Mouse (Mus musculus) midbrain, embryonic 11.5 days (tissue): ENCODE data around the gene Pafah1b2. TPM values are rescaled to one million over a fixed set of nuclear protein-coding genes. Genes with fewer than 3 reads are reported as not detected.

Experiments used
- ATAC-seq: fragments of 200-750 bp; cut with Nextera tagmentation; 2 replicates; pipeline ENCODE4 v1.8.0; 2017; ENCODE audit warnings: moderate TSS enrichment, moderate library complexity; ENCODE audit not compliant: low FRiP score
- DNase-seq: peaks from one replicate; pipeline ENCODE4 v3.0.0; 2015; ENCODE audit warnings: low spot score; ENCODE audit errors: missing footprints
- H3K27ac ChIP-seq: fragments of 300-500 bp; sonication (generic); 2 replicates; pipeline ENCODE4 v1.5.1; 2014; ENCODE audit warnings: low read depth, low read length
- H3K27me3 ChIP-seq: fragments of 300-500 bp; sonication (generic); 2 replicates; pipeline ENCODE4 v1.6.1; 2014; ENCODE audit warnings: mild to moderate bottlenecking, low read length, moderate library complexity, mixed read lengths; ENCODE audit not compliant: control insufficient read depth, insufficient read depth
- H3K36me3 ChIP-seq: fragments of 300-500 bp; sonication (generic); 2 replicates; pipeline ENCODE4 v1.6.1; 2014; ENCODE audit warnings: mild to moderate bottlenecking, low read length, moderate library complexity, mixed read lengths; ENCODE audit not compliant: control insufficient read depth, insufficient read depth
- H3K4me1 ChIP-seq: fragments of 300-500 bp; sonication (generic); 2 replicates; pipeline ENCODE4 v1.6.1; 2014; ENCODE audit warnings: low read length; ENCODE audit not compliant: control insufficient read depth, insufficient read depth
- H3K4me2 ChIP-seq: fragments of 300-500 bp; sonication (generic); 2 replicates; pipeline ENCODE4 v1.6.1; 2014; ENCODE audit warnings: mild to moderate bottlenecking, moderate library complexity
- H3K4me3 ChIP-seq: fragments of 300-500 bp; sonication (generic); 2 replicates; pipeline ENCODE4 v1.5.1; 2014; ENCODE audit warnings: low read depth, low read length
- H3K9ac ChIP-seq: fragments of 300-500 bp; sonication (generic); 2 replicates; pipeline ENCODE4 v1.6.1; 2014; ENCODE audit warnings: low read length
- H3K9me3 ChIP-seq: fragments of 300-500 bp; sonication (generic); 2 replicates; pipeline ENCODE4 v1.6.1; 2016; ENCODE audit warnings: low read length; ENCODE audit not compliant: control insufficient read depth
- WGBS: fragments of 180-500 bp; shearing (Covaris S2); extraction: QIAGEN DNeasy Blood & Tissue Kit; methylation state at CpG from one replicate; pipeline ENCODE4 v1.1.7; 2014; 5-methylcytosine and 5-hydroxymethylcytosine counted together
- polyA plus RNA-seq: library from polyadenylated mRNA; unstranded; fragments of >200 nt; fragmentation: Nextera tagmentation; extraction: Ambion mirVana; gene quantifications from 2 replicates; pipeline ENCODE4 v1.2.1, GENCODE M21; 2014

Pafah1b2 gene
- polyA plus RNA-seq, 1 experiment from 2014 or later, result 274 TPM

- WGBS, result 34% methylated on average over 9 of the region's 9 CpGs
Measured at GRCm38 (mm10) chr9:46015831-46016230, 3.3 kb upstream of the Pafah1b2 start.

GRCm38 (mm10) chr9:46015081-46015551 is 2.6 kb upstream of the Pafah1b2 start:
- DNase-seq (peak; percentile 88), ATAC-seq (no peak)
- Histone ChIP-seq H3K4me1 (peaks cover 24% of the 10 kb centered on the region), H3K9me3 (no peaks in the 10 kb centered on the region), H3K4me2 (peak overlapping the region; percentile 4; the same call in 1 of the 2 replicates), H3K27ac (no peak overlapping the region), H3K27me3 (no peaks in the 10 kb centered on the region), H3K4me3 (no peak overlapping the region), H3K9ac (peak overlapping the region; percentile 0; the same call in 1 of the 2 replicates), H3K36me3 (no peaks in the 10 kb centered on the region; the same call in 1 of the 2 replicates)
- 52% methylated on average over 8 of the region's 8 CpGs for WGBS

More at GRCm38 (mm10) chr9:46015831-46016230, 3.3 kb upstream of the Pafah1b2 start:
- no peak overlapping the region for H3K9ac ChIP-seq
- no peaks in the 10 kb centered on the region; the same call in 1 of the 2 replicates for H3K36me3 ChIP-seq
- no peak overlapping the region for H3K4me3 ChIP-seq
- H3K4me2 ChIP-seq, result no peak overlapping the region; the same call in 1 of the 2 replicates
- no peaks in the 10 kb centered on the region for H3K9me3 ChIP-seq
- H3K4me1 ChIP-seq, result peaks cover 24% of the 10 kb centered on the region
- no peak overlapping the region for H3K27ac ChIP-seq
- peak; percentile 73 for DNase-seq
- ATAC-seq, result no peak
- no peaks in the 10 kb centered on the region for H3K27me3 ChIP-seq

GRCm38 (mm10) chr9:46014251-46014681 is 1.8 kb upstream of the Pafah1b2 start:
- Histone ChIP-seq H3K4me3 (peak overlapping the region; percentile 59), H3K36me3 (no peaks in the 10 kb centered on the region; the same call in 1 of the 2 replicates), H3K27ac (no peak overlapping the region), H3K9me3 (no peaks in the 10 kb centered on the region), H3K4me2 (peak overlapping the region; percentile 69), H3K4me1 (peaks cover 24% of the 10 kb centered on the region), H3K9ac (no peak overlapping the region; the same call in 1 of the 2 replicates), H3K27me3 (no peaks in the 10 kb centered on the region)
- DNase-seq, result peak; percentile 90
- ATAC-seq, result no peak
- 2% methylated on average over 10 of the region's 10 CpGs for WGBS

- WGBS, result 2% methylated on average over 5 of the region's 5 CpGs
Measured at GRCm38 (mm10) chr9:46013616-46014015, 1.1 kb upstream of the Pafah1b2 start.

GRCm38 (mm10) chr9:46013009-46013586 is 608 bp upstream of the Pafah1b2 start:
- ATAC-seq (peak; percentile 84), DNase-seq (peak; percentile 97)

More at GRCm38 (mm10) chr9:46013616-46014015, 1.1 kb upstream of the Pafah1b2 start:
- Histone ChIP-seq H3K9ac (peak overlapping the region; percentile 87), H3K36me3 (no peaks in the 10 kb centered on the region; the same call in 1 of the 2 replicates), H3K4me2 (peak overlapping the region; percentile 69), H3K27ac (no peak overlapping the region), H3K9me3 (no peaks in the 10 kb centered on the region), H3K4me1 (peaks cover 24% of the 10 kb centered on the region), H3K4me3 (peak overlapping the region; percentile 59), H3K27me3 (no peaks in the 10 kb centered on the region)
- no peak for DNase-seq
- ATAC-seq, result no peak

GRCm38 (mm10) chr9:46011094-46011970 is 1.2 kb downstream of the Pafah1b2 start:
- H3K9ac ChIP-seq, result no peak overlapping the region
- no peak overlapping the region for H3K4me2 ChIP-seq
- H3K27ac ChIP-seq, result no peak overlapping the region
- no peaks in the 10 kb centered on the region for H3K27me3 ChIP-seq
- DNase-seq (no peak), ATAC-seq (no peak)
- no peak overlapping the region for H3K4me3 ChIP-seq
- no peaks in the 10 kb centered on the region for H3K9me3 ChIP-seq
- no peaks in the 10 kb centered on the region for H3K36me3 ChIP-seq
- peaks cover 20% of the 10 kb centered on the region for H3K4me1 ChIP-seq
- 69% methylated on average over 3 of the region's 3 CpGs for WGBS

More at GRCm38 (mm10) chr9:46013009-46013586, 608 bp upstream of the Pafah1b2 start:
- under 1% methylated on average over 38 of the region's 46 CpGs for WGBS
- Histone ChIP-seq H3K9me3 (no peaks in the 10 kb centered on the region), H3K36me3 (no peaks in the 10 kb centered on the region; the same call in 1 of the 2 replicates), H3K9ac (peak overlapping the region; percentile 87), H3K27ac (peak overlapping the region; percentile 46), H3K4me1 (peaks cover 24% of the 10 kb centered on the region), H3K4me2 (peak overlapping the region; percentile 69), H3K27me3 (no peaks in the 10 kb centered on the region), H3K4me3 (peak overlapping the region; percentile 59)

- H3K4me2 ChIP-seq, result no peak overlapping the region
- ATAC-seq, result no peak
Measured at GRCm38 (mm10) chr9:46009669-46009983, 2.9 kb downstream of the Pafah1b2 start.

GRCm38 (mm10) chr9:46008931-46009668 is 3.4 kb downstream of the Pafah1b2 start:
- ATAC-seq, result no peak
- peak; percentile 69 for DNase-seq

More at GRCm38 (mm10) chr9:46009669-46009983, 2.9 kb downstream of the Pafah1b2 start:
- 79% methylated on average over 1 of the region's 1 CpGs for WGBS
- H3K27ac ChIP-seq, result no peak overlapping the region
- no peaks in the 10 kb centered on the region for H3K36me3 ChIP-seq
- no peaks in the 10 kb centered on the region for H3K9me3 ChIP-seq
- DNase-seq, result peak; percentile 53
- no peak overlapping the region for H3K4me3 ChIP-seq
- no peak overlapping the region for H3K9ac ChIP-seq
- H3K4me1 ChIP-seq, result peaks cover 11% of the 10 kb centered on the region
- H3K27me3 ChIP-seq, result no peaks in the 10 kb centered on the region

More at GRCm38 (mm10) chr9:46008931-46009668, 3.4 kb downstream of the Pafah1b2 start:
- Histone ChIP-seq H3K36me3 (no peaks in the 10 kb centered on the region), H3K4me1 (peaks cover 6% of the 10 kb centered on the region), H3K27ac (no peak overlapping the region), H3K4me2 (no peak overlapping the region), H3K9ac (no peak overlapping the region), H3K27me3 (no peaks in the 10 kb centered on the region), H3K4me3 (no peak overlapping the region), H3K9me3 (no peaks in the 10 kb centered on the region)
- 72% methylated on average over 7 of the region's 7 CpGs for WGBS
